Mouse (Mus musculus) lung, postnatal 25 days (tissue): ENCODE data around the gene Snph.

Source experiments
- DNase-seq: peaks from one replicate; pipeline ENCODE4 v3.0.0; 2022; ENCODE audit warnings: low spot score

Snph gene

DNA sequence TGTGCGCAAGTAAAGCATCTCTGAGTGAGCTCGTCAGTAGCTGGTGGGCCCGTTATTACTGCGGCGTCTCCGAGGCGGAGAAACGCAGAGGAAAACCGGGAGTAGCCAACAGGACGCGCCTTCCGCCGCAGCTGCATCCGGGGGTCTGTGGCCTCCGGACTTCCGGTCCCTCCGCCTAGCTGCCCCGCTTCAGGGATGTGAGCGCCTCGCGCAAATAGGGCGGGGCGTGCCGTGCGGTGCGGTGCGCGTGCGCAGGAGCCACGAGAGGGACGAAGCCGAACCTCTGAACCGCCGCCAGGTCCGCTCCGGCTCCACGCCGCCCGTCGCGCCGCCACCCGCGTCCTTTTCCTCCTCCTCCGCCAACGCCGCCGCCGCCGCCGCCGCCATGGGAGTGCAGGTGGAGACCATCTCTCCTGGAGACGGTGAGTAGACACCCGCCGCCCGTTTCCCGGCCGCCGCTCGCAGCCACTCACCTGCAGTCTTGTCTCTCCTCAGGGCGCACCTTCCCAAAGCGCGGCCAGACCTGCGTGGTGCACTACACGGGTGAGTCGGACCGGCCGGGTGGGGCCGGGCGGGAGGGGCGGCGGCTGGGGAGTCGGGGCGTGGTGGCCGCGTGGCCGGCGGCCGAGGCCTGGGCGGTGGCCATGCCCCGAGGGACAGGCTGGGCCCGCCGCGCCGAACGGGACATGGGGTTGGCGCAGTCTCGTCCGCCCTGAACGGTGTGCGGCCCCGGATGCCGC, 89.9 kb downstream of the Snph start, which contains the start of gene Fkbp1a:
TSS of gene Fkbp1a (plus strand) at position 161 of the 740 bp plus-strand sequence.
- peak; percentile 98 for DNase-seq
